Mouse (Mus musculus): ENCODE measurements at regions not wholly inside any gene's neighbourhood (a gene's known extent, or its start where the extent isn't known, plus 50 kb on each side); places are given as distances from the start of the nearest gene placed in this dataset.

DNA sequence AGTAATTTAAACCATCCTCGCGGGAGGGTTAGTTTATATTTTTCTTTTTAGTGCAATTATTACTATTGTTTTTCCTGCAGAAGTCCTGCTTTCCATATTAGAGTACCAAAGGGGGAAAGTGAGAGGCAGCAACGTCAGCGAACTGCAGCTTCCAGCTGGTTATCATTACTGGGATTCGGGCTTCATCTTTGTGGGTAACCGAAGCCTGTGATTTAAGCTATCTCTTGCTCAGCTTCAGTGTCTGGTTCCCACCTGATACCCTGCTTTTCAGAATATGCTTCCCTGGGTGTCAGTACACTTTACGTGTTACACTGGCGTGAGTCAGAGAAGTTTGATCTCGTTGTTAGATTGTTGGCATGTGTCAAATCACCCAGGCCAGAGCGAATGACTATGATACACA, 539.3 kb downstream of the Bnc2 start:
- TF ChIP-seq CTCF (IDR thresholded peaks at IDR 0.05; ENCODE audit: insufficient read depth, low read length) = no peak
- no peak for TF ChIP-seq POLR2A (IDR thresholded peaks at IDR 0.05; ENCODE audit: borderline replicate concordance, extremely low read depth, low read depth, low read length)
